Mouse (Mus musculus) neural tube, embryonic 11.5 days (tissue): Measurements from ENCODE around the gene Prkar2b. TPM values are rescaled to one million over a fixed set of nuclear protein-coding genes. Genes with fewer than 3 reads are reported as not detected.

ENCODE experiments used
- ATAC-seq: fragments of 200-750 bp; cut with Nextera tagmentation; 2 replicates; pipeline ENCODE4 v1.8.0; 2017; ENCODE audit warnings: moderate number of reproducible peaks, mild to moderate bottlenecking, moderate TSS enrichment, moderate library complexity; ENCODE audit not compliant: insufficient read depth, low FRiP score, low TSS enrichment
- DNase-seq: peaks from one replicate; pipeline ENCODE4 v3.0.0-alpha.2; 2015; ENCODE audit warnings: low spot score
- H3K27ac ChIP-seq: fragments of 300-500 bp; sonication (generic); 2 replicates; pipeline ENCODE4 v1.5.1; 2014; ENCODE audit warnings: low read depth, mild to moderate bottlenecking, low read length
- H3K27me3 ChIP-seq: fragments of 300-500 bp; sonication (generic); 2 replicates; pipeline ENCODE4 v1.6.1; 2014; ENCODE audit warnings: mild to moderate bottlenecking, low read length, mixed read lengths; ENCODE audit not compliant: control insufficient read depth, insufficient read depth
- H3K36me3 ChIP-seq: fragments of 300-500 bp; sonication (generic); 2 replicates; pipeline ENCODE4 v1.6.1; 2014; ENCODE audit warnings: mild to moderate bottlenecking, low read length, moderate library complexity, mixed read lengths; ENCODE audit not compliant: control insufficient read depth, insufficient read depth
- H3K4me1 ChIP-seq: fragments of 300-500 bp; sonication (generic); 2 replicates; pipeline ENCODE4 v1.6.1; 2014; ENCODE audit warnings: low read length, mixed read lengths; ENCODE audit not compliant: control insufficient read depth, insufficient read depth
- H3K4me2 ChIP-seq: fragments of 300-500 bp; sonication (generic); 2 replicates; pipeline ENCODE4 v1.6.1; 2014; ENCODE audit warnings: low read depth, mild to moderate bottlenecking, moderate library complexity
- H3K4me3 ChIP-seq: fragments of 300-500 bp; sonication (generic); 2 replicates; pipeline ENCODE4 v1.5.1; 2014; ENCODE audit warnings: low read depth, low read length
- H3K9ac ChIP-seq: fragments of 300-500 bp; sonication (generic); 2 replicates; pipeline ENCODE4 v1.6.1; 2014; ENCODE audit warnings: mild to moderate bottlenecking, low read length
- H3K9me3 ChIP-seq: fragments of 300-500 bp; sonication (generic); 2 replicates; pipeline ENCODE4 v1.6.1; 2016; ENCODE audit warnings: low read length; ENCODE audit not compliant: control insufficient read depth
- WGBS: fragments of 180-500 bp; shearing (Covaris S2); extraction: QIAGEN DNeasy Blood & Tissue Kit; methylation state at CpG from one replicate; pipeline ENCODE4 v1.1.7; 2014; 5-methylcytosine and 5-hydroxymethylcytosine counted together
- polyA plus RNA-seq: library from polyadenylated mRNA; unstranded; fragments of >200 nt; fragmentation: Nextera tagmentation; extraction: Ambion mirVana; gene quantifications from 2 replicates; pipeline ENCODE4 v1.2.1, GENCODE M21; 2014

The Prkar2b gene
- polyA plus RNA-seq, 1 experiment from 2014 or later, result 57.3 TPM

DNA sequence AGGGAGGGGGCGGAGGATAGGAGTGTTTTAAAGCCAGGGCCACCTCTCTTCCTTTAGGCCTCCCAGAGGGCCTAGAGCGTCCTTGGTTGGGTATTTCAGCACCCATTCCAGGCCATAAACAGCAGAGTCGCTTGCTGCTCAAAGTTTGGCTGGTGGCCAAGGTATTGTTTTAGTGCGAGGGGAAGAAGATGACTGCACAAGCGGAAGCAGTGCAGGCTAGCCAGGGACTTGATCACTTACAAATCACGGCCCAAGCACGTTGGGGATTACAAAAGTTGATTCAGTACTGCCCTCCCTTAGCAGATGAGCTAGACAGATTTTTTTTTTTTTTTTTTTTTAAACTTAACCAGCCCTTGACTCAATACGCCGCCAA lies 110.5 kb downstream of the Prkar2b start:
- ATAC-seq, result no peak
- Histone ChIP-seq H3K4me2 (peak overlapping the region; percentile 69), H3K27me3 (no peaks in the 10 kb centered on the region), H3K9ac (peak overlapping the region; percentile 48), H3K9me3 (no peaks in the 10 kb centered on the region), H3K4me3 (peak overlapping the region; percentile 91), H3K27ac (0 out of 2 replicates have a peak overlapping the region, but pooled peaks have one; percentile 20), H3K4me1 (no peaks in the 10 kb centered on the region), H3K36me3 (no peaks in the 10 kb centered on the region)
- WGBS, result 8% methylated on average over 9 of the region's 9 CpGs
- no peak for DNase-seq

DNA sequence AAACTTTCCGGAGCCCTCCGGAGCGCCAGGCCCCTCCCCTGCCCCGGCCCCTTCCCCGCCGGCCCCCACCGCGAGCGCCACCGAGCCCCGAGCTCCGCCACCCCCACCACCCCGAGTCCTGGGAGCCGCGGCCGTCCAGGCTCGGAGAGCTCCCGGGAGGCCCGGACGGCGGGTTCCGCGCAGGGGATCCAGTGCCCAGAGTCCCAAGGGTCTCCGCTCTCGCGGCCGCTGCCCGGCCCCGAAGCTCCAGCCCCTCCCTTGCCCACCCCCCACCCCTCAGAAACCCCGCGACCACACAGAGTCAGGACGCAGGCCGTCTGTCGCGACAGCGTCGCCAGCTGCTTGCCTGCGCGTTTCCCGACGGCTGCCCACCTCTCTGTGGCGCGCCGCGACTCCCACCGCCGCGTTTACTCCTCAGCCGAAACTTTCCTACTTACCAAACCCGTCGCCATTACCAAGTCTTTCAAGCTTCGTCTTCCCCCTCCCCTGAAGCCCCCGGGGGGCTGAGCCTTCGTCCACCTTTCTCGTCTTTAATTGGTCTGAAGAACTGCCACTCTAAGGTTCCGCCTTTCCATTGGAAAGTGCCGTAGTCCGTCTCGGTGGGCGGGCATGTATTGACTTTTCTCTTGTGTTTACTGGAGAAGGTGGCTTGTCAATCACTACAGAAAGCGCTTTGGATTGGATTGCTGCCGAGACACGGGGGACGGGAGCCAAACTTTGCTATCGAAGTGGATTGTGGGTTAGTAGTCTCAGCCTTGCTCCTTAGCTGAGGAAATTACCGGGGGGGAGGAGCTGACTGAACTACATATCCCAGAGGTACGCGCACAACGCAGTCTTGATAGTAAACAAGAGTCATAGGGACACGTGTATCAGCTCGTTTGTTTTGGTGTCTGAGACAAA lies 111.1 kb downstream of the Prkar2b start, which contains the start of gene Hbp1:
Gene Hbp1, minus strand, starts transcription at position 777 of the 900 bp plus-strand sequence.
- H3K9me3 ChIP-seq, result no peaks in the 10 kb centered on the region
- DNase-seq (peak; percentile 95), ATAC-seq (peak; percentile 93)
- WGBS, result under 1% methylated on average over 45 of the region's 71 CpGs
- H3K4me3 ChIP-seq, result peak within 1 kb of the TSS; percentile 91
- no peaks in the 10 kb centered on the region for H3K27me3 ChIP-seq
- H3K9ac ChIP-seq, result peak within 1 kb of the TSS; percentile 98
- peak within 1 kb of the TSS; percentile 99 for H3K27ac ChIP-seq
- H3K4me1 ChIP-seq, result no peaks in the 10 kb centered on the region
- peak within 1 kb of the TSS; percentile 69 for H3K4me2 ChIP-seq
- H3K36me3 ChIP-seq, result no peaks in the 10 kb centered on the region

DNA sequence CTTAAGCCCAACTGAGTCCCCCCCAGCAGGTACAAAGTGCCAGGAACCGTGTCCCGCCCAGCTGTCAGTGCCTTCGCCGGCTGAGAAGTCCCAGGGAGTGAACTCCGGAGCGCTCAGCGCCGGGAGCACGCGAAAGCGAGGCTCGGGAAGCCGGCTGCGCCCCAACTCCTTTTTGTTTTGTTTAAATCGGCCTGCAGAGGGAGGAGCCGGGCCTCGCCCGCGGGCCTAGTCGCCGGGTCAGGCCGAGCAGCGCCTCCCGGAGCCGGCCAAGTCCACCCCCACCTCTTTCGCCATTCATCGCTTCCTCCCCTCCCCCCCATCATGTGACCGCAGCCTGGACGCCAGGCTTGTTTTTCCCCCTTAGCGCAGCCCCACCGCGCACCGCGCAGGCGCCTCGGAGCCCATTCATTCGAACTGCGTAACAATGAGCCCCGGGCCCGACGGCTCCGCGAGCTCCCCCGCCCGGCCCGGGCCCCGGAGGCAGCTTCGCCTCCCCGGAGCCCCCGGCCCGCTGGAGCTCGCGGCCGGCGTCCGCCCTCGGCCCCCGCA lies 111.8 kb downstream of the Prkar2b start:
- Histone ChIP-seq H3K27ac (peak overlapping the region; percentile 99), H3K36me3 (no peaks in the 10 kb centered on the region), H3K4me3 (peak overlapping the region; percentile 91), H3K4me1 (no peaks in the 10 kb centered on the region), H3K9me3 (no peaks in the 10 kb centered on the region), H3K27me3 (no peaks in the 10 kb centered on the region), H3K4me2 (peak overlapping the region; percentile 44), H3K9ac (peak overlapping the region; percentile 98)
- DNase-seq (peak; percentile 95), ATAC-seq (peak; percentile 81)
- WGBS, result under 1% methylated on average over 54 of the region's 58 CpGs

DNA sequence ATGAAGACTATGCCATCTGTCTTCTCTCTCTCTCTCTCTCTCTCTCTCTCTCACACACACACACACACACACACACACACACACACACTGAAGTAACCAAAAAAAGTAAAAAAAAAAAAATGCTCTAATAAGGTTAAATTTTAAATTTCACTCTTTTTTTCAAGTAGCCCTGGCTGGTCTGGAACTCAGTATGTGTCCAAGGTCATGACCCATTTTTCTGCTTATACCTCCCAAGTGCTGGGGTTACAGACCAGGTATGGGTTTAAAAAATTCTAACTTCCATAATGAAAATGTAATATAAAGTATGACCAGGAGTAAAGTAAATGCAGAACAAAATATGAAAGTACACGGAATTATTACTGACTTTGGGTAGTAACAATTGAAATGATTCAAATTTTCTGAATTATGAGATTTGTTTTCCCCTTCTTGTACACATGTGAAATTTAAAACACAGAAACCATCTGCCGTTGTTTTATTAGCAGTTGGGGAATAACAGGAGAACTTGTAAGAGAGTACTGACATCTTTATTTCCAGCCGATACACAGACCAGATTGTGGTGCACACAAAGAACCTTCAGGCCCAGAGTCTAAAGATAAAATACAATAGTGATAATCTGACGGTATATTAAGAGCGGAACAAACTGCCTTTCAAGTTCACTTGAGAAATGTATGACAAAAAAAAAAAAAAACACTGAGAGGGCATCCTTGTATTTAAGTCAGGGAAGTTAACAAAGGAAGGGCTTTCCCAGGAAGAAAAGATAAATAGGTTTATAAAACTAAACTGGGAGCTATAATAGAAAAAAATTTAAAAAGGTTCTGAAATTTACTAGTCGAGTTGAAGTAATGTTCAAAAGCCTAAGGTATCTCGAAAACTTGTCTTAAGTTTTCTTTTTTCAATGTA lies 112.7 kb downstream of the Prkar2b start:
- peak overlapping the region; percentile 91 for H3K4me3 ChIP-seq
- DNase-seq (no peak), ATAC-seq (no peak)
- H3K4me2 ChIP-seq, result peak overlapping the region; percentile 44
- WGBS, result 28% methylated on average over 7 of the region's 7 CpGs
- no peaks in the 10 kb centered on the region for H3K9me3 ChIP-seq
- no peaks in the 10 kb centered on the region for H3K4me1 ChIP-seq
- H3K27me3 ChIP-seq, result no peaks in the 10 kb centered on the region
- no peaks in the 10 kb centered on the region; the same call in 1 of the 2 replicates for H3K36me3 ChIP-seq
- H3K9ac ChIP-seq, result peak overlapping the region; percentile 98
- peak overlapping the region; percentile 99 for H3K27ac ChIP-seq

DNA sequence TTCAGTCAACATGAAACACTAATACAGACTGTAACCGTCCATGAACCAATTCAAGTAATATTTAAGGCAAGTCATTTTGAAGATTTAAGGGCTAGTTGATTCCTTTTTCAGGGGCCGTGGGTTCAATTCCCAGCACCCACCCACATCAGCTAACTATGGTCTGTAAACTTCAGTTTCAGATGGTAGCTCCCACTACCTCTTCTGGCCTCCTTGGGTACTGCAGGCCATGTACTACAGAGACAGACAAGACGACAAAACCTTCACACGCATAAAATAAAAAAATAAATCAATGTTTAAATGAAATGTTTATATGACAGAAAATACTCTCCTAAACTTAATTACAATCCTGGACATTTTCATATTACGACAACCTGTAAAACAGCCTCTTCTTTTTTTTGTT lies 113.6 kb downstream of the Prkar2b start:
- H3K4me3 ChIP-seq, result no peak overlapping the region
- H3K27ac ChIP-seq, result no peak overlapping the region
- H3K27me3 ChIP-seq, result no peaks in the 10 kb centered on the region
- ATAC-seq (no peak), DNase-seq (peak; percentile 22)
- H3K9me3 ChIP-seq, result no peaks in the 10 kb centered on the region
- no peaks in the 10 kb centered on the region for H3K4me1 ChIP-seq
- H3K4me2 ChIP-seq, result no peak overlapping the region
- no peaks in the 10 kb centered on the region; the same call in 1 of the 2 replicates for H3K36me3 ChIP-seq
- no peak overlapping the region for H3K9ac ChIP-seq
- 94% methylated on average over 5 of the region's 5 CpGs for WGBS

DNA sequence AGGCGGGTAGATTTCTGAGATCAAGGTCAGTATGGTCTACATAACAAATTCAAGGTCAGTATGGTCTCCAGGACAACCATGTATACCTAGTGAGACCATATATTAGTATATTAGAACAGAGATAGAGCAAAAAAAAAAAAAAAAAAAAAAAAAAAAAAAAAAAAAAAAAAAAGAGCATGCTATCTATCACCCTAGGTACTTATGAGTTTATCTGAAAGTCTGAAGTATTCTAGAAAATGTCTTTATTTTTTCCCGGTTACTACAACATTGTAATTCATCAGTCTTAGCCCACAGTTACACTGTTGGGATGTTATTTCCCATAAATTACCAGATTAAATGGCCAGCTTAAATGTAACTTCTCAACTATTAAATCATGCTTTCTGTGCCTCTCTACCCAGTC lies 116.7 kb downstream of the Prkar2b start:
- no peak for ATAC-seq
- WGBS, result 98% methylated on average over 2 of the region's 2 CpGs
- Histone ChIP-seq H3K36me3 (peaks cover 2% of the 10 kb centered on the region; the same call in 1 of the 2 replicates), H3K4me1 (no peaks in the 10 kb centered on the region), H3K9ac (no peak overlapping the region), H3K27ac (no peak overlapping the region), H3K27me3 (no peaks in the 10 kb centered on the region), H3K4me2 (no peak overlapping the region), H3K9me3 (no peaks in the 10 kb centered on the region), H3K4me3 (no peak overlapping the region)
- DNase-seq, result no peak

DNA sequence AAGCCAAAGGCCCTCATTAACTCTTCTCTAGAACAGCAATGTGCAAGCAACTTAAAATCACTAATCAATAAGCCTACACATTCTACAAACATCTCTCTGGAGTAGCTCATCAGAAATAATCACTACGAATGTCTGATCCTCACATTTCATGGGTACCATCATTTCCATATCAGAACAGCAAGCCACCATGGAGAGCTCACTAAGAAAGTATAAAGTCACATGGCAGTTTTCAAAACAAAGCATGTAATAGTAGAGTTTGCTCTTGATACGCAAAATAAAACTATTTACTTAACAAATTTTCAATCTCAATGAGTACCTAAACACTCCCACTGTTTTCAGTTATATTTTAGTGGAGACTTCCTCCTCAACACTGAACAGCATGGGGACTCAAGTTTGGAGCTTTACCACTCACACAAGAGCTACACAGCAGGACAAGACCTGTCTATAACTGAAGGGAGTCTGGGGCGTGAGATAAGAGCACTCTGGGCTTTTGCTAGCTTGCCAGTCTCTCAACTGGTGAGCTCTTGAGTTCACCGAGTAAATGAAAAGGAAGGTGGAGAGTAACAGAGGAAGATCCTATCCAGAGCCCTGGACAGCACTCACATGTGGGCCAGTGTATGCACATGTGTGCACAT lies 118.0 kb downstream of the Prkar2b start:
- H3K9ac ChIP-seq, result no peak overlapping the region
- H3K9me3 ChIP-seq, result no peaks in the 10 kb centered on the region
- no peaks in the 10 kb centered on the region for H3K27me3 ChIP-seq
- ATAC-seq (no peak), DNase-seq (no peak)
- 93% methylated on average over 4 of the region's 4 CpGs for WGBS
- peaks cover 2% of the 10 kb centered on the region; the same call in 1 of the 2 replicates for H3K36me3 ChIP-seq
- H3K4me2 ChIP-seq, result no peak overlapping the region
- no peak overlapping the region for H3K27ac ChIP-seq
- no peaks in the 10 kb centered on the region for H3K4me1 ChIP-seq
- no peak overlapping the region for H3K4me3 ChIP-seq

DNA sequence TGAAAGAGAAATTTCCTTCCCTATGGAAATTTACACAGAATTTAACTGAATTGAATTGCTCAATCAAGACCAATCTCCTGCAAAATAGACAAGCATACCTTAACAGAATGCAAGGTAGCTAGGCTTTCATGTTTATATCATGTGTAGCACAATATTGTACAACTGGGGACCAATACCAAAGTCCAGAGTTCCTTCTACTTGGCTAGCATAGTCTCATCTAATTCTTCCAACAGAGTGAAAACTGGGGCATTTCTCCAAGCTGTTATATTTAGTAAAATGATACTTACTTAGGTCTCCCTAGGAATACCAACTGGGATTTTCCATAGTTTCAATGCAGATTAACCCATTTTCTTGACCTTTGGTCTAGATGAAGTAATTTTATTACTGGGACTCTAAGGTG lies 122.1 kb downstream of the Prkar2b start:
- no peak overlapping the region for H3K4me3 ChIP-seq
- no peaks in the 10 kb centered on the region for H3K27me3 ChIP-seq
- no peaks in the 10 kb centered on the region for H3K9me3 ChIP-seq
- H3K9ac ChIP-seq, result no peak overlapping the region
- H3K27ac ChIP-seq, result no peak overlapping the region
- H3K36me3 ChIP-seq, result peaks cover 5% of the 10 kb centered on the region; the same call in 1 of the 2 replicates
- no peaks in the 10 kb centered on the region for H3K4me1 ChIP-seq
- no peak for DNase-seq
- H3K4me2 ChIP-seq, result no peak overlapping the region
- ATAC-seq, result no peak
